Mouse (Mus musculus) central nervous system, embryonic 11.5 days (tissue): ENCODE measurements around the gene Plcl1. TPM values are rescaled to one million over a fixed set of nuclear protein-coding genes. Genes with fewer than 3 reads are reported as not detected.

Experiments used
- polyA plus RNA-seq: library from polyadenylated mRNA; depleted of rRNA; stranded (reverse); fragments of >200 nt; gene quantifications from 2 replicates; pipeline ENCODE4 v1.2.3, GENCODE M21; 2012; rRNA removed

The Plcl1 gene
- 1.6 and 1.9 TPM in 2 replicates for polyA plus RNA-seq

GRCm38 (mm10) chr1:55405272-55406022 lies at the start of gene Plcl1:
Plcl1 (plus strand) TSS chr1:55405921.

GRCm38 (mm10) chr1:55363044-55363565 lies 42.6 kb upstream of the Plcl1 start, which contains the start of gene Boll:
Boll (minus strand) TSS chr1:55363469.

Other genes with a start within 250 kb of the Plcl1 start
- 6.2 and 11.2 TPM in 2 replicates for gene Rftn2, start 179.1 kb upstream of the Plcl1 start, polyA plus RNA-seq
- 2.3 and 3.1 TPM in 2 replicates for gene Mars2, start 168.7 kb upstream of the Plcl1 start, polyA plus RNA-seq
- gene Boll, start 42.5 kb upstream of the Plcl1 start, polyA plus RNA-seq = 0.22 TPM in 1 of 2 replicates, not detected in the other